Mouse (Mus musculus) liver, adult (tissue): ENCODE measurements around the gene Tmem251.

Experiments
- GATA4 ChIP-seq: IDR thresholded peaks from 2 replicates; pipeline ENCODE4 v1.6.1; 2014; ENCODE audit warnings: mild to moderate bottlenecking, low read length; ENCODE audit not compliant: insufficient replicate concordance

Tmem251 gene

DNA sequence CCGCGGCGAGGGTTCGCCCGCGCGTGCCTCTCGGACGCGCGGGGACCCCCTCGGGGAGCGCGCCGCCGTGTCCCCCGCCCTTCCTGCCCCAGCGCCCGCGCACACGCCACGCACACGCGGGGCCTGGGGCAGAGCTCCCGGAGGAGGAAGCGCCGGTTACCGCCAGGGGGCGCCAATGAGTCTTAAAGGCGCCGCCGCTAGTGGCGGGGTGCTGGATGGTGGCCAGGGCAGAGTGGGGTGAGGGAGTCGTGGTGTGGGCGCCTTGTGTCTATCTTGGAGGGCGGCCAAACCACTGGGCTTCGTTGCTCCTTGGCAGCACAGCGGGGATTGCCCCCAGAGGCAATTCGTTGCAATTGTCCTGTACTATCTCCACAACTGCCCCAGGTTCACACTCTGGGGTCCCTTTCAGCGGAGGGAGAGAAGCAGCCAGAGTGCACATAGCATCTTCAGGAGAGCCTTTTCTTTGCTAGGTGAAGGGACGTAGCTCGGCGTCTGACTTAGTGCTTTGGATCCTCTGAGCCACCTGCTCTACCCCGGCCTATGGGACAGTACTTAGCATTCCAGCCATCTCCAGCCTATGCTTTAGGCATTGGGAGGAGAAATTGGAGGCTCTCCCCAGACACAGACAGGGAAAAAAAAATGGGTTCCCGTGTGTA is 38.2 kb upstream of the Tmem251 start:
- no peak for TF ChIP-seq GATA4

DNA sequence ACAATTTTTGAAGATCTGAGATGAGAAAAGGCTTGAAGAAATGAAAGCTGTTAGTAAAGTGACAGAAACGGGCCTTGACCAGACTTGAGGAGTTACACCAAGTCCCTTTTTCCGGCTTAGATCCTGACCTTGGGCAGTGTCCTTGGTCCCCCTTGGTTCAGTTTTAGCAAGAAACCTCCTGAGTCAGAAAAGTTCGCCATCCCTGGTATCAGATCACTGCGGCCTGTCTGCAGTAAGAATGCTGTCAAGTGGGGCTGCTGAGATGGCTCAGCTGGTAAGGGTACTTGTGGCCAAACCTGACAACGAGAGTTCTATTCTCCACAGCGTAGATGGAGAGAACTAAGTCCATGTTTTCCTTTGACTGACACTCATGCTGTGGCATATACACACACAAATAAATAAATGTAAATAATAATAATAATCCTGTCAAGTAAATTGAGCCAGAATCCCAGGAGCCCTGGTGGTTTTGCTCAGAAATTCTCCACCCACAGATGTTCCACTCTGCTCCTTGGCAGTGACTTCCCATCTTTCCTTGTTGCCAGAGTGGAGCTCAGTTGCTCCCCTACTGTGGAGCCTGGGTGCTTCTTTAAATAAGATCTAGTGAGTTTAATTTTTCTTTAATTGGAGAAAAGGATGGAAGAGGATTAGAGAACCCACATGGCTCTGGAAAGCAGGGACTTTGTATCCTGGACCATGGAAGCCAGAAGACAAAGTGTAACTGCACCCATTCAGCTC is 37.5 kb upstream of the Tmem251 start:
- TF ChIP-seq GATA4: no peak

DNA sequence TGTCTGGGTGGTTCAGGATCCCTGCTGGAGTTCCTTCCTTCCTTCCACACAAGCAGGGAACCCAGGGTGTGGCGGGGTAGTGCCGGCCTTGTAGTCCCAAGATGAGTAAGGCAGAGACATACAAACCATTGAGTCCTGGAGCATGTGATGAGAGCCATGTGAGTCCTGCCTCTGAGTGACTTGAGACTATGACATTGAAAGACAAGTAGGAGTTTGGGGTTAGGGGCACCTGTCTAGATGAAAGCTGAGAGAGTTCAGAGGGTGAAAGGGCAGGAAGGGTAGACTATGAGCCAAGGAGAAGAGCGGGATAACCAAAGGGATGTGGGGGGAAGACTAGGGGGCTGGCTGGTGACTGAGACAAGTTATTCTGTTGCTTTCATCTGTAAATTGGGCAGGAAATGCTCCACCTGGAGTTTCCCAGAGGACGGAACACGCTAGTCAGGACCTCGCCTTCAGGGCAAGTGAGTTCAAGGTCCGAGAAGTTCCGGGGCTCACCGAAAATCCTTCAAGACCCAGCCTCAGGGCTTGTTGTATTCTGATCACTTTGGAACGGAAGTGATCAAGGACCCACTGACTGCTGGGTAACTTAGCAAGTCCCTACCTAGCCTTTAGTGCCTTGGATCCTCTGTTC is 36.6 kb upstream of the Tmem251 start:
- no peak for TF ChIP-seq GATA4

DNA sequence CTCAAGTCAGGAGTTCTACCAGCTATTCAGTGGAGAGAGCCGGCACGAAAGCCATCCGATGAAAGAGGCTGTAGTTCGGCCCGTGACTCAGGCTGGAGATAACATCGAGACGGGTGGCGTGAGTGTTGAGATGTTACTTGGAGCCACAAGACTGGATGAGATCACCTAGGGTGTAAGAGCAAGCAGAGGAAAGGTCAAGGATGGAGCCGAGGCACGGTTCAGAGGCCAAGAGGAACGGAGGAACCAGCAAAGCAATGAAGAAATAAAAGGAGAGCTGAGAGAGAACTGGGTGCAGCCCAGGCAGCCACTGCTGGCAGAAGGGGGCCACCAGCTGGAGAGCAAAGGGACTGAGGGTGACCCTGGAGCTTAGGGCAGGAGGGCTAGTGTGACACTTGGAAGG is 35.3 kb upstream of the Tmem251 start:
- no peak for TF ChIP-seq GATA4

DNA sequence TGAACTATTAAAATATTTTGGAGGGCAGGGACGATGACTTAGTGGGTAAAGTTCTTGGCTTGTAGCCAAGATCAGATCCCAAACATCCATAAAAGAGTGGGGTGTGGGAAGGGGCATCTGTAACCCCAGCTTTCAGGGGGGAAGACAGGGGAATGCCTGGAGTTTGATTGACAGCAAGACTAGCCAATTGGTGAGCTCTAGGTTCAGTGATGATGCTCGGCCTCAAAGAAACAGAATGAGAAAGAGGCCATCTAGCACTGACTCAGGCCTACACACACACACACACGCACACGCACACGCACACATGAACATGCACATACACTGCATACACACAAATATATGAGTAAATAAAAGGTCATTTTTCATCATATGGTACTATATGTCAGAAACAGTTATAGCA is 33.7 kb upstream of the Tmem251 start:
- TF ChIP-seq GATA4: no peak

DNA sequence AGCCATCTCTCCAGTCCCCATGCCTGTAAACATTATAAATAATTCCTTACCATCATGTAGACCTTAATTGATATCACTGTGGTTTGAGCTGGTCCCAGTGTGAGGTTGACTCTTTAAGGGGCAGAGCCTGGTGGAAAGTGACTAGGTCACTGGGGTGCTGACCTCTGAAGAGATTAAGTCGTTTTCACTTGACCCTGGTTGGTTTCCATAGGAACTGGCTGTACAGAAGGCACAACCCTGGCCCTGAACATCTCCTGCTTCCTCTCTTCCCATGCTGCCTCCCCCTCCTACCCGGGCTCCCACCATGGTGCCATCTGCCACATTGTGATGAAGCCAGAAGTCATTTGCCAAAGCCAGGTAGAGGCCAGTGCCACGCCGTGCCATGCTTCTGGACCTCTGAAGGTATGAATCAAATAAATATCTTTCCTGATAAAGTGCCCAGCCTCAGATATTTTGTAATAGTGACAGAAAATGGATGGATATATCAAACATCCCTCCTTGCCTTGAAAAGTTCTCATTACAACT is 32.6 kb upstream of the Tmem251 start:
- no peak for TF ChIP-seq GATA4

DNA sequence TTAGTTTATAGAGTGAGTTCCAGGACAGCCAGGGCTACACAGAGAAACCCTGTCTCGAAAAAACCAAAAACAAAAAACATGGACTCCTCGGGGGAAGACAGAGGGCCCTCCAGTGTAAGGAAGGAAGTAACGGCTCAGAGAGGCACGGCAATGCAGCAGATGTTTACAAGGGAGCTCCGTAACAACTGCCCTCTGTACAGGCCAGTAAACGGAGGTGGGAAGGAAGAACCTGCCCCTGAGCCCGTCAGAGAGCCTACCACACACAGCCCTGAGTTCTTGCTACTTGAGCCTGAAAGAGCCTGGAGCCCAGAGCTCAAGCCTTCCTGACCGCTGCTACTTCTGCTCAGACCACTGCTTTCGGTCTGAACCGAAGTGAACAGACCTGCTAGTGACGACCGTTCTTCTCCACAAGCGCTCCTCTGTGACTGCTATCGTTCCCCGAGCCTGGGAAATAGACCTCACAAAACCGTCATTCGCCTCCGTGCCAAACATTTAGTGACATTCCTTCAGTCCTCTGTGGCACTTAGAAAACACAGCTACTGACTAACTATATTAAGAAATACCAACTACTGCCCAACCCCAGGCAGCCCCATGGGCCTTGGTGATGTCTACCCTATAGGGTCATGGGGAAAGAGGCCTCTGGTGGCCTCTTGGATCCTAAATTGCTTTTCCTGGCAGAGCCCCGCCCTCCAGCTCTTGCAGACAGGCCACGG is 30.3 kb upstream of the Tmem251 start:
- TF ChIP-seq GATA4: no peak

DNA sequence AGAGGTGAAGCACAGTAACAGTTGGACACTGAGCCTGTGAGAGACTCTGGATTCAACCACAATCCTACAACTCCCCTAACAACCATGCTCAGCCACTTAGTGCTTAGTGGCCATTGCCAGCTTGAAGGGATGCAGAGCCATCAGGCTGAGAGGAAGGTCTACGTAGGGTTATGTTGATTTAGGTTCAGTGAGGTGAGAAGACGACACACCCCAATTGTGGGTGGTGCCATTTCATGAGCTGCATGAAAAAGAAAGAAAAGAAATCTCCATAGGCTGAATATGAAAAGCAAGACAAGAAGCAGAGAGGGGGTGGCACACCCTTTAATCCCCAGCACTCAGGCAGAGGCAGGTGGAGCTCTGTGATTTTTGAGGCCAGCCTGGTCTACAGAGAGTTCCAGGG is 29.4 kb upstream of the Tmem251 start:
- no peak for TF ChIP-seq GATA4

DNA sequence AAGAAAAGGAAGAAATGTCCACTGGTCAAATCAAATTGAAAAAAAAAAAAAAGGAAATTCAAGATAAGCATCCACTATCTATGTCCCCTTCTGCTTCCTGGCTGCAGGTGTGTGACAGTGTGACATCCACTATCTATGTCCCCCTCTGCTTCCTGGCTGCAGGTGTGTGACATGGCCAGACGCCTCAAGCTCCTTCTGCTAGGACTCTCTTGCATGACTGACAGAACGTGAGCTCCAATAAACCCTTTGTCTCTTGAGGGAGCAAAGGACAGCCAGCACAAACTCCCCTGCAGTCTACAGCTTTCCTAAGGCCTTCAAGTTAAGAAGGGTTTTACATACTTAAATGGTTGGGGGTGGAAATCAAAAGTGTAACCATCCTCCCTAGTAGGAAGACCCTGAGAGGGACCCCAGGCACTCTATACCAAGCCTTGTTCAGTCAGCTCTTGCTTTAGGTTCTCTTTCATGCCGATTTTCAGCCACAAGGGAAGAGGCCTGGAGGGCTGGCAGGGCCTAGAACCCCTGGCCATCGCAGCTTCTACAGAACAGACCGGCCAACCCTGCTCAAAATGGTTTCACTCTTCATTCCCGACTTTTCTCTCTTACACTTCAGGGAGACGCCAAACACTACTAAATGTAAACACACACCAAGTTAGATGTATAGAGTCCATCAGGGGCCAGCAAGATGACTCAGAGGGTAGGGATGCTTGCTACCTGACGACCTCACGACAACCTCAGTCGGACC is 28.7 kb upstream of the Tmem251 start:
- TF ChIP-seq GATA4: no peak

DNA sequence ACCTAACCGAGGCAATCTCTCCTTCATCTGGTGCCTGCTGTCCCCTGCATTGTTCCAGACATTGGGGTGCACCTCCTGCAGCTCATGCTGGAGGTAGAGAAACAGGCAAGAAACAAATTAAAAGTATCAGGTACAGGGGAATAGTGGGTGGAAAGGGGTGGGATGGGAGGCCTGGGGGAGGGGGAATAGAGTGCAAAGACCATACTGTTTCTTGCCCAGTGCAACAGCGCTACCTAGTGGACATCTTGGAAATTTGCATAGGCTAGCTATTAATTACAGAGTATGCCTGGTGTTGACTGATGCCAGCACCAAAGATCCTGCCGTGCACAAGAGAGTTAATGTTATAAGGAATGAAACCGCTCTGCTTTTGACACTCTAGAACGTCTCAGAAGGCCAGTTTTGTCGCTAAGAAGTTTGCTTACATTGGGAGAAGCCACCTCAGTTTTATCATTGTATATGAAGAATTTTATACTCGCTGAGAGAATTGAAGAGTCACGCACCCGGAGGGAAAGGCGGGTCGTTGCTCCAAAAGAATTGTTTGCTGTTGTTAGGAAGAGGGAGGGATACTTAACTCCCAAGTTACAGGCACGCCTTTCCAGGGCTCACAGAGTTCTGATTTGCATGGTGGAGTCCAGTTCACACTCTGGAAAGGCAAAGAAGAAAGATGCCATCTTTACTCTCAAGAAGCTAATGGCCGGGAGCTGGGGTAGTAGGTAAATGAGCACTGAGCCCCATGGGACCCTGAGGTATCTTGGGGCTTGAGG is 23.8 kb upstream of the Tmem251 start:
- no peak for TF ChIP-seq GATA4

DNA sequence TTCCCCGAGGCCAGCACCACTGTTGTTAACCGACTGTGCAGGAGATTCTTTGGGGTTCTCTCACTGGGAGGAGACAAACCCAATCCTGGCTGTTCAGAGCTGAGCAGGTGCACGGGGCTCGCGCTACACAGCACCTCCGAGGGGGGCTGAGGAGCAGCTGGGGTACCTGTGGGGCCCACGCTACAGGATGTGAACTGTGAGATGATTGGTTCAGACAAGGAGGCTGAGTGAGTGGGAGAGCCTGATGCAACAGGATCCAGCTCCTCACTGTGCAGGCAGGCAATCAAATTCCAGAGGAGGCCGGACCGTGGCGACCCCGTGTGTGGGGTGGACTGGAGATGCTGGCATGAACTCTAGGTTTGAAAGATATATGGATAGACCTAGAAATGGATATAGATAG is 21.1 kb upstream of the Tmem251 start:
- TF ChIP-seq GATA4: no peak

DNA sequence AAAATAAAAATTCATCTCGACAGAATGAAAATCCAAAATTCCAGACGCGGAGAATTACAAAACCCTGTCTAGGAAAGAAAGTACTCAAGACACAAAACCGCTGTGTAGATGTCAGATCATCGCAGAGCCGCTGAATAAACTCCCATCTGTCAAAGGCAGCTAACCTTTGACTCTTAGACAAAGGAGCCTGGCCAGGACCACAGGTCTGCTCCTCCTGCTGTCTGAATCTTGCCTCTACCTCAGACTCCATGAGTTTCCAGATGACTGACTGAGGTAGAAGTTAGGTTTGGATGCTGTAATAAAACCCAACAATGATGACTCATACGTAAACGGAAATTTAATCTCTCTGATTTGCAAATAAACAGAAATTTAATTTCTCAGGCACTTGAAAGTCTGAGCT is 20.6 kb upstream of the Tmem251 start:
- TF ChIP-seq GATA4: no peak

DNA sequence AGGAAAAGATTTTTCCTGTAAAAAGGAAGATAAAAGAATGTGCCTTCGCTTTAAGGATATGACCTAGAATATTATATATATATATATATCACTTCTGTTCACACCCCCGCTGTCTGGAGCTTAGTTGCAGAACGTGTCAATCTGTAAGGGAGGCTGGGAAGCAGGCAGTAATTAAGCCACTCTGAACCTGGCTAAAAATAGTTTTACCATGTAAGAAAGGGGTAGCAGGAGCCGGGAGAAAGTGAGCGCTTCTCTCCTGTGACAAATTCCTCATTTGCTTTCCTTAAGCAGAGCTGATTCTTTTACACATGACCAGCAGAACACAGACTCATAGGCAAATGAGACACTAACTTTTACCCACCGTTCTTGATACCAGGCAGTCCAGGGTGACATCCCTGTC is 19.7 kb upstream of the Tmem251 start:
- TF ChIP-seq GATA4: no peak

DNA sequence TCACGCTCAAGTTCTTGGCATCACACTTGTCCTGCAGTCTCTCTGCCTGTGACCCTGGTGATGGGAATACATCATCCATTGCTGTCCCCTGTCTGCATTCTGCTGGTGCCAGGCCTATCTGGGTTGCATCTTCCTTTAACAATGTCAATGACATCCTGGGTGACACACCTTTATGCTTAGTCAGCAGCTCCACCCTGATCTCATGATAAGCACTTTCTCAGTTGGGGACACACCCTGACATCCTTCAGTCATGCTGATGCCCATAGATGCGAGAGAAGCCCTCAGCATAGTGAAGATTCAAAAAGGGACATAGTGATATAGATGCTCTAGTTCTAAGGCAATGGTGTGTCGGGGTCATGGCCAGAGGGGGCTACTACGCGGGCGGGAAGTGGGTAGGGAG is 18.4 kb upstream of the Tmem251 start:
- no peak for TF ChIP-seq GATA4
